Comparison of ENCODE assay signal across 17 mouse cellular contexts in the genomic region with DNA sequence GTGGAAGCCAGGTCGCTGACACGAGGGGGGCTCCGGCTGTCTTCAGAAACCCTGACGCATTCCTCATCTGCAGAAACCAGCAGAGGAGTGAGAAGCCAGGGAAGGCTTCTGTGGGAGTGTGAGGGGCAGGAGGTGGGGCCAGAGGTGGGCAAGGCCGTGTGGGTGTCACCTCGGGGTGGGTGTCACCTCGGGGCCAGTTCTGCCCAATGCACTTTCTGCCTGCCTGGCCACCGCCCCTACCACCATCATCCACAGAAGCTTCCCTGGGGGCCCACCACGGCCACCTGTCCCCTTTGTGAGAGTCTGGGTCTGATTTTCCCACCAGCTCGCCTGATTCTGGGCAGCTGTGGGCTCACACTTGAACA. TPM values are rescaled to one million over a fixed set of nuclear protein-coding genes. Genes with fewer than 3 reads are reported as not detected.
A peak's percentile ranks its signal among the peaks of the same experiment; 100 is the strongest.
DNase-seq lines count a peak whose midpoint lies in the region; ATAC-seq lines count a peak whose summit lies in the region.
"Had no signal": no experiment of that assay in that cellular context is flagged by ENCODE, and none has a peak within 500 bp of the region (broad histone marks: within the 10 kb centered on the region; RNA-seq: fewer than 3 reads in every experiment).

No protein-coding gene starts in this region.

- no peaks in the 10 kb centered on the region for H3K9me3 ChIP-seq in heart, embryonic 11.5 days (replicated peaks; ENCODE audit: control insufficient read depth, low read length)
- H3K9me3 ChIP-seq in lung, embryonic 15.5 days = no peaks in the 10 kb centered on the region
- H3K9me3 ChIP-seq in limb, embryonic 10.5 days (replicated peaks) = no peaks in the 10 kb centered on the region

- H3K4me2 ChIP-seq in heart, embryonic 11.5 days = peak overlapping the region; percentile 34
- peak overlapping the region; percentile 53 for H3K4me2 ChIP-seq in lung, embryonic 15.5 days
- H3K4me2 ChIP-seq: hindbrain, embryonic 14.5 days; midbrain, embryonic 11.5 days had no signal

- no peak overlapping the region for H3K27ac ChIP-seq in heart, embryonic 11.5 days (ENCODE audit: low read depth, low read length)
- no peak overlapping the region for H3K27ac ChIP-seq in lung, embryonic 15.5 days
- H3K27ac ChIP-seq in limb, embryonic 10.5 days = 0 out of 2 replicates have a peak overlapping the region, but pooled peaks have one; percentile 2
- H3K27ac ChIP-seq: hindbrain, embryonic 14.5 days; liver, embryonic 14.5 days had no signal

- H3K36me3 ChIP-seq in heart, embryonic 11.5 days (ENCODE audit: control insufficient read depth, insufficient read depth, low read length) = no peaks in the 10 kb centered on the region
- no peaks in the 10 kb centered on the region for H3K36me3 ChIP-seq in lung, embryonic 15.5 days
- H3K36me3 ChIP-seq in limb, embryonic 10.5 days = no peaks in the 10 kb centered on the region

- H3K27me3 ChIP-seq in heart, embryonic 11.5 days (ENCODE audit: control insufficient read depth, insufficient read depth, low read length) = peaks cover 27% of the 10 kb centered on the region
- H3K27me3 ChIP-seq in lung, embryonic 15.5 days = peaks cover 17% of the 10 kb centered on the region
- H3K27me3 ChIP-seq in limb, embryonic 10.5 days (ENCODE audit: low read depth, poor library complexity, severe bottlenecking) = peaks cover 54% of the 10 kb centered on the region

- peak overlapping the region; percentile 34; the same call in 1 of the 2 replicates for H3K9ac ChIP-seq in heart, embryonic 11.5 days (ENCODE audit: low read depth, low read length)
- H3K9ac ChIP-seq in lung, embryonic 15.5 days = 0 out of 2 replicates have a peak overlapping the region, but pooled peaks have one; percentile 50
- H3K9ac ChIP-seq: hindbrain, embryonic 14.5 days; liver, embryonic 14.5 days had no signal

- intact Hi-C loops in heart, postnatal 25 days (cut with DNase I) = no loop called here

- peak overlapping the region; percentile 23; the same call in 1 of the 2 replicates for H3K4me3 ChIP-seq in heart, embryonic 11.5 days (ENCODE audit: low read depth, low read length)
- peak overlapping the region; percentile 48; the same call in 1 of the 2 replicates for H3K4me3 ChIP-seq in lung, embryonic 15.5 days
- no peak overlapping the region for H3K4me3 ChIP-seq in limb, embryonic 10.5 days

- no peak for DNase-seq in heart, postnatal 25 days (ENCODE audit: low spot score)
- DNase-seq in lung, postnatal 14 days = no peak
- no peak for DNase-seq in limb, embryonic 10.5 days (ENCODE audit: low spot score)
- DNase-seq in testis, postnatal 10 days (ENCODE audit: low spot score) = peak; percentile 73
- DNase-seq in gastrocnemius, postnatal 10 days = no peak
- no peak for DNase-seq in thymus, postnatal 25 days
- DNase-seq: cerebellum, adult 8-10 months; thymus, adult 18-20 months had no signal

- 36% methylated on average over 9 of the region's 10 CpGs for WGBS in heart, embryonic 11.5 days (ENCODE audit: insufficient replicate concordance)
- WGBS in lung, embryonic 15.5 days = 23% methylated on average over 10 of the region's 10 CpGs
- WGBS in limb, embryonic 10.5 days = 30% methylated on average over 10 of the region's 10 CpGs

- ATAC-seq in heart, embryonic 11.5 days (replicated peaks; ENCODE audit: insufficient number of reproducible peaks, low FRiP score, low TSS enrichment) = no peak
- ATAC-seq in lung, embryonic 15.5 days (ENCODE audit: borderline replicate concordance, extremely low read depth, low FRiP score, low TSS enrichment) = no peak

- H3K4me1 ChIP-seq in heart, embryonic 11.5 days (ENCODE audit: control insufficient read depth, insufficient read depth, low read length) = peaks cover 8% of the 10 kb centered on the region; the same call in 1 of the 2 replicates
- peaks cover 13% of the 10 kb centered on the region for H3K4me1 ChIP-seq in lung, embryonic 15.5 days
- peaks cover 10% of the 10 kb centered on the region for H3K4me1 ChIP-seq in limb, embryonic 10.5 days

RNA-seq across cellular contexts. Expression of a gene that starts 6.6 kb away (rescaled TPM):
- polyA plus RNA-seq in heart, embryonic 11.5 days (2014; fragmentation: Nextera tagmentation; extraction: Ambion mirVana) = 2.6 and 3.0 TPM in 2 replicates
- under 1 TPM; 0.16 to 0.17 TPM for total RNA-seq in heart, postnatal 25 days (2021)
- polyA plus RNA-seq in lung, embryonic 15.5 days (2015; fragmentation: Nextera tagmentation; extraction: Ambion mirVana) = 12.5 and 13.2 TPM in 2 replicates
- polyA plus RNA-seq in limb, embryonic 10.5 days (2016; fragmentation: Nextera tagmentation; extraction: Ambion mirVana) = 2.1 and 2.2 TPM in 2 replicates
- total RNA-seq in gastrocnemius, postnatal 10 days (2021) = under 1 TPM; 0.32 to 0.52 TPM
- polyA plus RNA-seq: hindbrain, embryonic 14.5 days had no signal

RNA-seq across cellular contexts. Expression of a gene that starts 13.1 kb away (rescaled TPM):
- polyA plus RNA-seq in heart, embryonic 11.5 days (2014; fragmentation: Nextera tagmentation; extraction: Ambion mirVana) = not detected in 2 replicates
- total RNA-seq in heart, postnatal 25 days (2021) = not detected
- polyA plus RNA-seq in lung, embryonic 15.5 days (2015; fragmentation: Nextera tagmentation; extraction: Ambion mirVana) = not detected in 2 replicates
- not detected in 2 replicates for polyA plus RNA-seq in limb, embryonic 10.5 days (2016; fragmentation: Nextera tagmentation; extraction: Ambion mirVana)
- not detected for total RNA-seq in gastrocnemius, postnatal 10 days (2021)
- total RNA-seq: heart, adult 8-10 months; left cerebral cortex, adult 8-10 months; MEL had no signal
- polyA plus RNA-seq: brain, embryonic 14.5 days; liver, embryonic 14.5 days; midbrain, embryonic 11.5 days had no signal

RNA-seq across cellular contexts. Expression of a gene that starts 13.6 kb away (rescaled TPM):
- 49.6 and 50.1 TPM in 2 replicates for polyA plus RNA-seq in heart, embryonic 11.5 days (2014; fragmentation: Nextera tagmentation; extraction: Ambion mirVana)
- total RNA-seq in heart, postnatal 25 days (2021) = 10 to 100 TPM; 10.2 to 11.1 TPM
- 73.9 and 76.8 TPM in 2 replicates for polyA plus RNA-seq in lung, embryonic 15.5 days (2015; fragmentation: Nextera tagmentation; extraction: Ambion mirVana)
- 89.9 and 116 TPM in 2 replicates for polyA plus RNA-seq in limb, embryonic 10.5 days (2016; fragmentation: Nextera tagmentation; extraction: Ambion mirVana)
- total RNA-seq in gastrocnemius, postnatal 10 days (2021) = 10 to 100 TPM in 1 of 2 experiments, 1 to 10 TPM in 1; 9.6 to 10.2 TPM

RNA-seq across cellular contexts. Expression of a gene that starts 21.8 kb away (rescaled TPM):
- polyA plus RNA-seq in heart, embryonic 11.5 days (2014; fragmentation: Nextera tagmentation; extraction: Ambion mirVana) = 13.5 and 19.1 TPM in 2 replicates
- total RNA-seq in heart, postnatal 25 days (2021) = 10 to 100 TPM; 30.2 to 30.9 TPM
- 14.1 and 15.3 TPM in 2 replicates for polyA plus RNA-seq in lung, embryonic 15.5 days (2015; fragmentation: Nextera tagmentation; extraction: Ambion mirVana)
- polyA plus RNA-seq in limb, embryonic 10.5 days (2016; fragmentation: Nextera tagmentation; extraction: Ambion mirVana) = 7.1 and 8.1 TPM in 2 replicates
- 1 to 10 TPM; 8.8 to 9.6 TPM for total RNA-seq in gastrocnemius, postnatal 10 days (2021)

RNA-seq across cellular contexts. Expression of a gene that starts 37.6 kb away (rescaled TPM):
- polyA plus RNA-seq in heart, embryonic 11.5 days (2014; fragmentation: Nextera tagmentation; extraction: Ambion mirVana) = 21.4 and 26.4 TPM in 2 replicates
- total RNA-seq in heart, postnatal 25 days (2021) = 10 to 100 TPM; 43.3 to 47.3 TPM
- polyA plus RNA-seq in lung, embryonic 15.5 days (2015; fragmentation: Nextera tagmentation; extraction: Ambion mirVana) = 22.8 and 24.7 TPM in 2 replicates
- 42.5 and 43.7 TPM in 2 replicates for polyA plus RNA-seq in limb, embryonic 10.5 days (2016; fragmentation: Nextera tagmentation; extraction: Ambion mirVana)
- 10 to 100 TPM; 36.4 to 36.7 TPM for total RNA-seq in gastrocnemius, postnatal 10 days (2021)
